Mouse (Mus musculus) right cerebral cortex, postnatal 36 days (tissue): ENCODE results near the gene Rpl13a.

Source experiments
- DNase-seq, 2 experiments: peaks; one replicate each; pipeline ENCODE4 v3.0.0; 2022; ENCODE audit warnings: low spot score in 2 of 2, mixed read lengths in 1 of 2

Rpl13a gene

DNA sequence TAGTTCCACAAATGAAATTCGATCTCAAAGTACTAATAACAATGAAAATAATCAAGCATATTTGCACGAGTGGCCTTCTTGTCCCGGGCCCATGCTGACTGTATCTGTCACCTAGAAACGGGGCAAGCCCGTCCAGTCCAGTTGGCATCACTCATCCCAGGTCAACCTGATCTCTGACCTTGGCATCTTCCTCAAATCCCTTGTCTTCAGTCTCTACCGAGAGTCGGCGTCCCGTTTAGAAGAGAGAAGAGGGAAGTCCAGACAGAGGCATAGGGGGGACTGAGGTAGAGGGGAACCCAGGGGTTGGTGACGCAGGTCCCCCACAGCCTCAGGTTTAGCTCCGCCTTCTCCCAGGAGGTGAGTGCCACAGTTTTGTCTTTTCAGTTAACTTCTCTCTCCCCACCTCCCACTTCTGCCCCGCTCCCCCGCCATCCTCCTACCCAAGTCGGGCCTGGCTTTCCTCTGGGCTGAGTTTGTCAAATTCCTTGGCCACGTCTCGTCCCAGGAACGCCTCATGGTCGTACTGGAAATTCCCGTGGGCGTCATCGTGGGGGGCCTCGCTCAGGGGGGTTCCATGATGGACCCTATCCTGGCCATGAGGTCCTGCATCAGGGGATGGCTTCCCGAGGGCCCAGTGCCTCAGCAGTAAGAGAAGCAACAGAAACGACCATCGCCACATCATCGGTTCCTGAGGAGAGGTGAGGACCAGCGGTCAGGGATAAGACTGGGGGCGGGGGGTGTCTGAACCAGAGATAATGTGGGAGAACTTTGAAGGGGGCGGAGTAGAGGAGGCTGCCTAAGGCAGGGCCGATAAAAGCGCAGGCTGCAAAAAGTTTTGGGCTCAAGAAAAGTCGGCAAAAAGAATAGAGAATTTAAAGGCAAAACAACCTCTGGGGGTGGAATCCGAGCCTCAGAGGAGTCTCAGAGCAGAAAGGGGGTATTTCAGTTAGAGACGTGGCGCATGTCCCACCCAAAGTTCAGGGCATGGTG, 37.3 kb downstream of the Rpl13a start:
- no peak for DNase-seq

GRCm38 (mm10) chr7:45090251-45090977, 38.1 kb downstream of the Rpl13a start:
- DNase-seq, result no peak

GRCm38 (mm10) chr7:45088597-45088996, 40.0 kb downstream of the Rpl13a start:
- DNase-seq, result no peak

DNA sequence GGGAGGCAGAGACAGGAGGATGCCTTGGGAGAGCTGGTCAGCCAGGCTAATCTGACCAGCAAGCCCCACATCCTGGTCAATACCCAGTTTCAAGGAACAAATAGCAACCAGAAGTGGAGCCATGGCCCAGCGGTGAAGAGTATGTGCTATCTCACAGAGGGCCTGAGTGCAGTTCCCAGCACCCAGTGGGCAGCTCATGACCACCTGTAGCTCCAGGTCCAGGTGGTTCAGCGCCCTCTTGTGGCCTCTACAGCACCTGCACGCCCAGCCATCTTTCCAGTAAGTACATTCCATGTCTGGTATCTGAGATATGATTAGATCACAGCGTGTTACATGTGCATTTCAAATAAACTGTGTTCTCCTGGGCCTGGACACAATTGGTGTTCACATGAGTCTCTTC, 42.5 kb downstream of the Rpl13a start:
- DNase-seq, result no peak

DNA sequence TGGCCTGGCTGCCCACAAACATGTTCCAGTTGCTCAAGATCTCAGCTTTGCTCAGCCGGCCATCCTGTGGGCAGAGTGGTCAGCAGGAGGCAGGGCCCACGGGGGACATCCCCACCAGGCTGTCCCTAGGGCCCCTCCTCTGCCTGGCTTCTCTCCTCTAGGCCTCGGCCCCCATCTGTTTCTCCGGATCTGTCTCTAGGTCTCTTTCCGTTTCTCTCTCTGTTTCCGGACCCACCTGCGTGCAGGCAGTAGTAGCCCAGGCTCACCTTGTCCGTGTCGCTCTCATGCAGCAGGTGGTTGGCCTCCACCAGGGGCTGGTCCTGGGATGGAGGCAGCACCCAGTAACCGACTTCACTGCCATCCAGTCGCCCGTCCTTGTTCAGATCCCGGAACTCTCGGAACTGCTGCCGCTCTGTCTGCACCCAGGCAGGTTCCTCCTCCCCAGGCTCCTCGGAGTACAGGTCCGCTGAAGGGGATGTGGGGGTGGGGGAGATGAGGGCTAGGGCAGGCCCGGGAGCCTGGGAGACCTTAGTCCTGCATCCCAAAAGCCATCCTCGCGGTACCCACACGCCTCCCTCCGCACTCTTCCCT, 45.2 kb downstream of the Rpl13a start:
- DNase-seq, result no peak

DNA sequence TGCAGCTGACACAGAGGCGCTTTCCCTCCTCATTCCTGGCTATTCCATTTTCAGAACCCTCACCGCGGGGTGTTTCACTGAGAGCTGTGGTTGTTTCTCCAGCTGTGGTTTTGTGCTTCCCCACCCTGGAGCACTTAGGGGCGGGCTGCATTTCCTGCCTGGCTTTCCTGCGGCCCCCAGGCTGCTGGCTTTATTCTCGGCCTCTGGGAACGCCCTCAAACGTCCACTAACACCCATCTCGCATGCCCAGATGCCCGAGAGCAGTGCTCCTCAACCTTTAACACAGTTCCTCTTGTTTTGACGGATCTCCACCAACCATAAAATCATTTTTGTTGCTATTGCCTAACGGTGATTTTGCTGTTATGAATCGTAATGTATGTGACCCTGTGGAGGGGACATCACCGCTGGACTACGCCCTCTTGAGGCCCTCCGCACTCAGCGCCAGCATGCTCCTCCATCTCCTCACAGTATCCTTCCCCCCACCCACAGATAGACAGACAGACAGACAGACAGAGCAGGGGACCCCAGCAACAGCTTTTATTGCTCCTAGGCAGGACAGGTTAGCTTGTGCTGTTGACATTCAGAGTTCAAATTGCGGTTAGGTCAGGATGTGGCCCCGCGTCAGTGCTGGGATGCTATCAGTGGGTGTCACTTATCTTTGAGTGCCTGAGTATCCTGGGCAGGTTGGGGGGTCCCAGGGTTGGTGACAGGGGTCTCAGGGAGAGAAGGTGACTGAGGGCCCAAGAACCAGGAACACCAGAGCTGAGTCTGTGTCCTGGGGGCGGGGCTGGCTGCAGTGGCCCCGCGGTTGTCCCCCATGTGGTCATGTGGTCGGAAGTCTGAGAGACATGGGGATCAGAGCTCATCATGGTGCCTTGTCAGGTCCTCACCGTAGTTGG, 45.9 kb downstream of the Rpl13a start:
- no peak for DNase-seq

GRCm38 (mm10) chr7:45081016-45081415, 47.5 kb downstream of the Rpl13a start:
- no peak for DNase-seq

DNA sequence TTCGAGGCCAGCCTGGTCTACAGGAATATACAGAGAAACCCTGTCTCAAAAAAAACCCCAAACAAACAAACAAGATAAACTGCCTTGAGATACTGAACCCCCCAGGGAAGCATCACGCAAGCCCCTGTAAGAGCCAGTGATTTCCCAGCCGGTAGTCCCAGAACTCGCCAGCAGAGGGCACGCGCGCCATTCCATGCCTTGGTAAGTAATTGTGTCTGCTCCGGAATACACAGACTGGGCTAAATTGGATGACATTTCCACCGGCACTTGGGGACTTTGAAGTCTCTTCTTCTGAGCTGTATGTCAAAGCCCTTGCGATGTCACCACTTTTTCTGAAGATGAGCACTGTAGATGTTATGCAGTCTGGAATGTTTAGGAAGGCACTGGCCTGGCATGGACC, 48.7 kb downstream of the Rpl13a start:
- DNase-seq, result peak; percentile 70 to 81

DNA sequence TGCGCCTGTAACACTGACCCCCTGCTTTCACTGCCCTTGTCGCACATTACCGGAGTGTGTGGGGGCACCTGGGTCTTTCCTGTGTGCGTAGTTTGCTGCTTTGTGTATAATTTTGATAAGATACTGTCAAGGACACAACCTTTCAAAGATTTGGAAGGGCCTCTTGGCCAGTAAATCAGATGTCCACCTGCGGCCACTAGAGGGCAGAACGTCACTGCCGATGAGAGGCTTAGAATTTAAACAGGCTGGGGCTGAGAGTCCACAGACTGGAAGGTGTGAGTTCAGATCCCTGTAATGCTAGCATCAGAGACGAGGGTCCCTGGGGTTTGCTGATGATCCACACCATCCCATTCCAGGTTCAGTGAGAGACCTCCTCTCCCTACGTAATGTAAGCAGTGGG, 50.0 kb downstream of the Rpl13a start:
- no peak for DNase-seq

- DNase-seq, result no peak
These were observed 50.7 kb downstream of the Rpl13a start for GRCm38 (mm10) chr7:45077829-45078228.

- DNase-seq, result no peak
These were observed 51.2 kb downstream of the Rpl13a start for GRCm38 (mm10) chr7:45077322-45077721.

GRCm38 (mm10) chr7:45076501-45076900, 52.1 kb downstream of the Rpl13a start:
- no peak for DNase-seq
